Mouse (Mus musculus): ENCODE measurements at regions not wholly inside any gene's neighbourhood (a gene's known extent, or its start where the extent isn't known, plus 50 kb on each side); places are given as distances from the start of the nearest gene placed in this dataset.

- DNase-seq: peak; percentile 36
These were observed 59.2 kb upstream of the C2cd4b start for GRCm38 (mm10) chr9:67699846-67700579.

- DNase-seq: no peak
These were observed 50.8 kb upstream of the C2cd4b start for GRCm38 (mm10) chr9:67708246-67708960.
